ENCODE assay signal across 23 mouse cellular contexts in genomic region chr15:27568371-27568770, GRCm38 (mm10).
"Had no signal": no experiment of that assay in that cellular context is flagged by ENCODE, and none has a peak within 500 bp of the region (broad histone marks: within the 10 kb centered on the region; RNA-seq: fewer than 3 reads in every experiment).

No protein-coding gene starts in this region.

- H3K27me3 ChIP-seq: heart, embryonic 12.5 days; hindbrain, embryonic 12.5 days; intestine, embryonic 15.5 days; limb, embryonic 12.5 days had no signal

- H3K4me2 ChIP-seq: heart, embryonic 12.5 days; hindbrain, embryonic 12.5 days; hindbrain, embryonic 14.5 days; intestine, embryonic 15.5 days; limb, embryonic 12.5 days; liver, embryonic 11.5 days had no signal

- ATAC-seq: hindbrain, embryonic 16.5 days; inflammation-experienced regulatory T-cells, adult 6 months; intestine, embryonic 15.5 days; intestine, postnatal 0 days had no signal

- H3K4me1 ChIP-seq: hindbrain, embryonic 10.5 days; hindbrain, embryonic 12.5 days; intestine, embryonic 15.5 days; limb, embryonic 10.5 days had no signal

- DNase-seq: gastrocnemius, postnatal 25 days; heart, adult 18-20 months; heart, postnatal 10 days; heart, postnatal 4 days; kidney, adult 18-20 months; kidney, adult 8-10 months; kidney, postnatal 10 days; kidney, postnatal 25 days; kidney, postnatal 4 days; liver had no signal

- H3K27ac ChIP-seq: heart, embryonic 10.5 days; hindbrain, embryonic 10.5 days; hindbrain, embryonic 12.5 days; hindbrain, embryonic 14.5 days; intestine, embryonic 15.5 days; left cerebral cortex, adult 2 months; limb, embryonic 10.5 days; limb, embryonic 12.5 days had no signal

- H3K9ac ChIP-seq: heart, embryonic 12.5 days; hindbrain, embryonic 12.5 days; hindbrain, embryonic 14.5 days; intestine, embryonic 15.5 days; limb, embryonic 12.5 days had no signal

- H3K9me3 ChIP-seq: heart, embryonic 10.5 days; heart, embryonic 12.5 days; hindbrain, embryonic 10.5 days; hindbrain, embryonic 12.5 days; intestine, embryonic 15.5 days; limb, embryonic 10.5 days; limb, embryonic 12.5 days had no signal

- H3K36me3 ChIP-seq: limb, embryonic 10.5 days had no signal

- H3K4me3 ChIP-seq: heart, embryonic 10.5 days; heart, embryonic 12.5 days; hindbrain, embryonic 10.5 days; hindbrain, embryonic 12.5 days; intestine, embryonic 15.5 days; left cerebral cortex, adult 2 months; limb, embryonic 10.5 days; limb, embryonic 12.5 days had no signal
